Mouse (Mus musculus) heart, postnatal 0 days (tissue): Measurements from ENCODE around the gene Kdm4b.

Experiments used
- CTCF ChIP-seq: IDR thresholded peaks from 2 replicates; pipeline ENCODE4 v1.5.1; 2016; ENCODE audit warnings: antibody characterized with exemption, control low read depth, low read depth
- EP300 ChIP-seq: IDR thresholded peaks from 2 replicates; pipeline ENCODE4 v1.6.1; 2016; ENCODE audit warnings: antibody characterized with exemption, low read depth

DNA sequence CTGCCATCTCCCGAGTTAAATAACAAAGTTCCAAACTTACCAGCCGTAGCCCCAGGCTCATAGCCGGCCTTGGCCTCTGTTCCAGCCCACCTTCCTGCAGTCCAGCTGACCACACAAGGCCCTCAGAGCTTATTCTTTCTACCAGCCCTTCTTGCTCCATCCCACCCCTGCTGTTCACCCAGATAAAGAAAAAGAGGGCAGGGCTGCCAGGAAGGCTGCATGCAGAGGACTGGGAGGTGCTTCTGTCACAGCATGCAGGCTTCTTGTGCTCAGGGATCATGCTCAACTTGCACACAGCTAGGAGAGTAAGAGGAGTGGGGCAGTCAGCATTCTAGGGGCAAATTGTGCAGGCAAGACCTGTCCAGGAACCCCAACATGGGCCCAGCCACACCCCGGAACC lies 22.3 kb downstream of the Kdm4b start:
- TF ChIP-seq CTCF (no peak), EP300 (no peak)
